In genomic region chr17:28163666-28164065, GRCm38 (mm10) we compare ENCODE assay signal across 8 mouse cellular contexts. TPM values are rescaled to one million over a fixed set of nuclear protein-coding genes. Genes with fewer than 3 reads are reported as not detected.
A peak's percentile ranks its signal among the peaks of the same experiment; 100 is the strongest.
DNase-seq lines count a peak whose midpoint lies in the region; ATAC-seq and TF ChIP-seq lines count a peak whose summit lies in the region.
"Had no signal": no experiment of that assay in that cellular context is flagged by ENCODE, and none has a peak within 500 bp of the region (broad histone marks: within the 10 kb centered on the region; RNA-seq: fewer than 3 reads in every experiment).

No protein-coding gene starts in this region.

- H3K4me3 ChIP-seq in forebrain, postnatal 0 days (ENCODE audit: low read depth, low read length) = no peak overlapping the region
- H3K4me3 ChIP-seq in intestine, postnatal 0 days (ENCODE audit: low read depth, low read length) = no peak overlapping the region
- no peak overlapping the region for H3K4me3 ChIP-seq in midbrain, postnatal 0 days (ENCODE audit: low read depth, low read length)
- H3K4me3 ChIP-seq: lung, embryonic 15.5 days had no signal

- H3K27me3 ChIP-seq in forebrain, postnatal 0 days (ENCODE audit: insufficient read depth, low read length) = no peaks in the 10 kb centered on the region
- no peaks in the 10 kb centered on the region for H3K27me3 ChIP-seq in intestine, postnatal 0 days (replicated peaks; ENCODE audit: control insufficient read depth, insufficient read depth, low read length)
- no peaks in the 10 kb centered on the region for H3K27me3 ChIP-seq in midbrain, postnatal 0 days (ENCODE audit: insufficient read depth, low read length)

- H3K27ac ChIP-seq in forebrain, postnatal 0 days (ENCODE audit: low read depth, low read length) = no peak overlapping the region
- H3K27ac ChIP-seq in intestine, postnatal 0 days (ENCODE audit: low read depth, low read length) = no peak overlapping the region
- no peak overlapping the region for H3K27ac ChIP-seq in midbrain, postnatal 0 days (ENCODE audit: low read depth, low read length)
- H3K27ac ChIP-seq: lung, embryonic 15.5 days had no signal

- no peaks in the 10 kb centered on the region for H3K4me1 ChIP-seq in forebrain, postnatal 0 days (ENCODE audit: insufficient read depth)
- H3K4me1 ChIP-seq in intestine, postnatal 0 days (replicated peaks; ENCODE audit: control insufficient read depth, insufficient read depth, low read length) = no peaks in the 10 kb centered on the region
- H3K4me1 ChIP-seq in midbrain, postnatal 0 days (ENCODE audit: insufficient read depth, low read length) = no peaks in the 10 kb centered on the region
- H3K4me1 ChIP-seq: lung, embryonic 15.5 days had no signal

- no peak overlapping the region for H3K9ac ChIP-seq in forebrain, postnatal 0 days
- H3K9ac ChIP-seq in intestine, postnatal 0 days (ENCODE audit: low read depth, low read length) = no peak overlapping the region
- no peak overlapping the region for H3K9ac ChIP-seq in midbrain, postnatal 0 days (replicated peaks; ENCODE audit: low read length, poor library complexity, severe bottlenecking)
- H3K9ac ChIP-seq: lung, embryonic 15.5 days had no signal

- peak; percentile 96 for TF ChIP-seq CTCF in forebrain, postnatal 0 days (IDR thresholded peaks at IDR 0.05; ENCODE audit: low read depth)
- TF ChIP-seq CTCF in intestine, postnatal 0 days (IDR thresholded peaks at IDR 0.05; ENCODE audit: low read depth) = peak; percentile 99
- TF ChIP-seq CTCF in midbrain, postnatal 0 days (IDR thresholded peaks at IDR 0.05) = peak; percentile 95

- intact Hi-C loops in left cerebral cortex, postnatal 36 days (cut with DNase I) = loop anchor here (1.0 to 10.0 kb wide), 3 partner anchors 61 to 169 kb away; no protein-coding TSS in a partner anchor

- H3K36me3 ChIP-seq in forebrain, postnatal 0 days (ENCODE audit: insufficient read depth) = peaks cover 44% of the 10 kb centered on the region
- H3K36me3 ChIP-seq in intestine, postnatal 0 days (ENCODE audit: control insufficient read depth, insufficient read depth) = no peaks in the 10 kb centered on the region
- H3K36me3 ChIP-seq in midbrain, postnatal 0 days (ENCODE audit: insufficient read depth, low read length) = peaks cover 46% of the 10 kb centered on the region
- H3K36me3 ChIP-seq: lung, embryonic 15.5 days had no signal

- H3K4me2 ChIP-seq in forebrain, postnatal 0 days (ENCODE audit: low read depth) = no peak overlapping the region
- no peak overlapping the region for H3K4me2 ChIP-seq in intestine, postnatal 0 days (replicated peaks; ENCODE audit: low read depth)
- no peak overlapping the region for H3K4me2 ChIP-seq in midbrain, postnatal 0 days (ENCODE audit: low read depth, low read length, poor library complexity, severe bottlenecking)
- H3K4me2 ChIP-seq: lung, embryonic 15.5 days had no signal

- DNase-seq in R1 (ENCODE audit: low read depth, low spot score) = peak; percentile 78
- peak; percentile 57 for DNase-seq in cerebellum, adult 11-12 months
- DNase-seq in forebrain, postnatal 0 days = peak; percentile 83
- DNase-seq in left cerebral cortex, postnatal 36 days (ENCODE audit: low spot score in 2 of 2) = peak; percentile 73 to 79
- DNase-seq in midbrain, postnatal 0 days (ENCODE audit: low spot score) = peak; percentile 72
- peak; percentile 60 to 65 for DNase-seq in spleen, postnatal 36 days (ENCODE audit: low spot score in 2 of 2)

- 10% methylated on average over 6 of the region's 6 CpGs for WGBS in forebrain, postnatal 0 days
- WGBS in intestine, postnatal 0 days = 17% methylated on average over 6 of the region's 6 CpGs
- 6% methylated on average over 6 of the region's 6 CpGs for WGBS in midbrain, postnatal 0 days

- peak; percentile 80 for ATAC-seq in forebrain, postnatal 0 days
- ATAC-seq in intestine, postnatal 0 days = 0 out of 2 replicates have a peak, but pooled peaks have one; percentile 22
- ATAC-seq in midbrain, postnatal 0 days (ENCODE audit: low FRiP score) = no peak

- no peaks in the 10 kb centered on the region for H3K9me3 ChIP-seq in forebrain, postnatal 0 days (ENCODE audit: low read length)
- no peaks in the 10 kb centered on the region for H3K9me3 ChIP-seq in intestine, postnatal 0 days (ENCODE audit: control insufficient read depth)
- no peaks in the 10 kb centered on the region for H3K9me3 ChIP-seq in midbrain, postnatal 0 days (ENCODE audit: low read length)
- H3K9me3 ChIP-seq: lung, embryonic 15.5 days had no signal

RNA-seq across cellular contexts. Expression of gene Zfp523, which starts 13.3 kb away (rescaled TPM):
- 57.7 and 72.4 TPM in 2 replicates for total RNA-seq in forebrain, postnatal 0 days (2014; rRNA removed)
- polyA plus RNA-seq in forebrain, postnatal 0 days (2015; fragmentation: Nextera tagmentation; extraction: Ambion mirVana) = 36.5 and 41.1 TPM in 2 replicates
- 10.6 and 11.6 TPM in 2 replicates for polyA plus RNA-seq in intestine, postnatal 0 days (2015; fragmentation: Nextera tagmentation; extraction: Ambion mirVana)
- total RNA-seq in left cerebral cortex, postnatal 36 days (2021) = 100 to 1,000 TPM; 102 to 116 TPM
- total RNA-seq in midbrain, postnatal 0 days (2014; rRNA removed) = 65.4 and 81.7 TPM in 2 replicates
- 38.7 and 40.0 TPM in 2 replicates for polyA plus RNA-seq in midbrain, postnatal 0 days (2015; fragmentation: Nextera tagmentation; extraction: Ambion mirVana)

RNA-seq across cellular contexts. Expression of gene Scube3, which starts 21.7 kb away (rescaled TPM):
- total RNA-seq in forebrain, postnatal 0 days (2014; rRNA removed) = 16.3 and 16.7 TPM in 2 replicates
- 3.1 and 3.2 TPM in 2 replicates for polyA plus RNA-seq in forebrain, postnatal 0 days (2015; fragmentation: Nextera tagmentation; extraction: Ambion mirVana)
- polyA plus RNA-seq in intestine, postnatal 0 days (2015; fragmentation: Nextera tagmentation; extraction: Ambion mirVana) = 0.57 and 0.60 TPM in 2 replicates
- 1 to 10 TPM; 1.9 to 2.4 TPM for total RNA-seq in left cerebral cortex, postnatal 36 days (2021)
- 19.9 and 24.7 TPM in 2 replicates for total RNA-seq in midbrain, postnatal 0 days (2014; rRNA removed)
- polyA plus RNA-seq in midbrain, postnatal 0 days (2015; fragmentation: Nextera tagmentation; extraction: Ambion mirVana) = 3.1 and 3.9 TPM in 2 replicates

RNA-seq across cellular contexts. Expression of gene Def6, which starts 43.9 kb away (rescaled TPM):
- total RNA-seq in forebrain, postnatal 0 days (2014; rRNA removed) = 5.2 and 6.8 TPM in 2 replicates
- 6.8 and 8.5 TPM in 2 replicates for polyA plus RNA-seq in forebrain, postnatal 0 days (2015; fragmentation: Nextera tagmentation; extraction: Ambion mirVana)
- polyA plus RNA-seq in intestine, postnatal 0 days (2015; fragmentation: Nextera tagmentation; extraction: Ambion mirVana) = 1.7 TPM in 2 replicates
- total RNA-seq in left cerebral cortex, postnatal 36 days (2021) = 1 to 10 TPM; 2.6 TPM
- 6.7 and 8.5 TPM in 2 replicates for total RNA-seq in midbrain, postnatal 0 days (2014; rRNA removed)
- polyA plus RNA-seq in midbrain, postnatal 0 days (2015; fragmentation: Nextera tagmentation; extraction: Ambion mirVana) = 7.4 and 8.3 TPM in 2 replicates
